Mouse (Mus musculus): ENCODE data around the gene Galnt10. TPM values are rescaled to one million over a fixed set of nuclear protein-coding genes. Genes with fewer than 3 reads are reported as not detected.

Gene Galnt10
- polyA plus RNA-seq, 1 experiment from 2014 or later, result 16.9 TPM

- no peaks in the 10 kb centered on the region for H3K9me3 ChIP-seq (ENCODE audit: control insufficient read depth, low read length)
- H3K4me3 ChIP-seq (ENCODE audit: low read length), result no peak overlapping the region
- H3K27me3 ChIP-seq (replicated peaks; ENCODE audit: control insufficient read depth, insufficient read depth, low read length), result no peaks in the 10 kb centered on the region
- ATAC-seq, result no peak
- no peak overlapping the region for H3K4me2 ChIP-seq (ENCODE audit: low read depth, low read length)
- peaks cover 14% of the 10 kb centered on the region for H3K4me1 ChIP-seq (ENCODE audit: control insufficient read depth, insufficient read depth, low read length)
- no peaks in the 10 kb centered on the region for H3K36me3 ChIP-seq (ENCODE audit: control insufficient read depth, insufficient read depth, low read length)
- H3K27ac ChIP-seq (ENCODE audit: low read length), result no peak overlapping the region
- no peak overlapping the region for H3K9ac ChIP-seq (ENCODE audit: low read depth, low read length)
- 81% methylated on average over 9 of the region's 9 CpGs for WGBS
Observed at GRCm38 (mm10) chr11:57797828-57798227, 152.6 kb downstream of the Galnt10 start.

- Histone ChIP-seq H3K4me2 (ENCODE audit: low read depth, low read length) (no peak overlapping the region), H3K36me3 (ENCODE audit: control insufficient read depth, insufficient read depth, low read length) (no peaks in the 10 kb centered on the region), H3K9me3 (ENCODE audit: control insufficient read depth, low read length) (no peaks in the 10 kb centered on the region), H3K4me1 (ENCODE audit: control insufficient read depth, insufficient read depth, low read length) (peaks cover 26% of the 10 kb centered on the region), H3K27me3 (replicated peaks; ENCODE audit: control insufficient read depth, insufficient read depth, low read length) (no peaks in the 10 kb centered on the region), H3K4me3 (ENCODE audit: low read length) (no peak overlapping the region), H3K27ac (ENCODE audit: low read length) (no peak overlapping the region), H3K9ac (ENCODE audit: low read depth, low read length) (no peak overlapping the region)
- WGBS, result 82% methylated on average over 10 of the region's 10 CpGs
- ATAC-seq, result no peak
Observed at GRCm38 (mm10) chr11:57799456-57799855, 154.2 kb downstream of the Galnt10 start.

GRCm38 (mm10) chr11:57800266-57800951, 155.2 kb downstream of the Galnt10 start:
- Histone ChIP-seq H3K9me3 (ENCODE audit: control insufficient read depth, low read length) (no peaks in the 10 kb centered on the region), H3K4me2 (ENCODE audit: low read depth, low read length) (peak overlapping the region; percentile 87)
- 13% methylated on average over 22 of the region's 22 CpGs for WGBS

GRCm38 (mm10) chr11:57800971-57801765, 155.9 kb downstream of the Galnt10 start, which contains the start of gene Sap30l:
Gene Sap30l (plus strand): TSS chr11:57801637.
- no peaks in the 10 kb centered on the region for H3K9me3 ChIP-seq (ENCODE audit: control insufficient read depth, low read length)
- peaks cover 26% of the 10 kb centered on the region for H3K4me1 ChIP-seq (ENCODE audit: control insufficient read depth, insufficient read depth, low read length)
- H3K27me3 ChIP-seq (replicated peaks; ENCODE audit: control insufficient read depth, insufficient read depth, low read length), result no peaks in the 10 kb centered on the region
- H3K36me3 ChIP-seq (ENCODE audit: control insufficient read depth, insufficient read depth, low read length), result no peaks in the 10 kb centered on the region; the same call in 1 of the 2 replicates
- peak; percentile 97 for ATAC-seq
- peak within 1 kb of the TSS; percentile 88 for H3K4me3 ChIP-seq (ENCODE audit: low read length)
- H3K4me2 ChIP-seq (ENCODE audit: low read depth, low read length), result peak within 1 kb of the TSS; percentile 97
- H3K27ac ChIP-seq (ENCODE audit: low read length), result peak within 1 kb of the TSS; percentile 92
- WGBS, result under 1% methylated on average over 59 of the region's 66 CpGs
- peak within 1 kb of the TSS; percentile 94 for H3K9ac ChIP-seq (ENCODE audit: low read depth, low read length)

More at GRCm38 (mm10) chr11:57800266-57800951, 155.2 kb downstream of the Galnt10 start:
- peak overlapping the region; percentile 88 for H3K4me3 ChIP-seq (ENCODE audit: low read length)
- no peaks in the 10 kb centered on the region for H3K27me3 ChIP-seq (replicated peaks; ENCODE audit: control insufficient read depth, insufficient read depth, low read length)
- H3K4me1 ChIP-seq (ENCODE audit: control insufficient read depth, insufficient read depth, low read length), result peaks cover 26% of the 10 kb centered on the region
- ATAC-seq, result peak; percentile 26
- H3K36me3 ChIP-seq (ENCODE audit: control insufficient read depth, insufficient read depth, low read length), result no peaks in the 10 kb centered on the region
- H3K9ac ChIP-seq (ENCODE audit: low read depth, low read length), result peak overlapping the region; percentile 94
- H3K27ac ChIP-seq (ENCODE audit: low read length), result peak overlapping the region; percentile 92

- H3K27ac ChIP-seq (ENCODE audit: low read length), result peak overlapping the region; percentile 69
- ATAC-seq, result peak; percentile 54
- no peaks in the 10 kb centered on the region; the same call in 1 of the 2 replicates for H3K36me3 ChIP-seq (ENCODE audit: control insufficient read depth, insufficient read depth, low read length)
- H3K27me3 ChIP-seq (replicated peaks; ENCODE audit: control insufficient read depth, insufficient read depth, low read length), result no peaks in the 10 kb centered on the region
- peaks cover 26% of the 10 kb centered on the region for H3K4me1 ChIP-seq (ENCODE audit: control insufficient read depth, insufficient read depth, low read length)
- no peaks in the 10 kb centered on the region for H3K9me3 ChIP-seq (ENCODE audit: control insufficient read depth, low read length)
- peak overlapping the region; percentile 94 for H3K9ac ChIP-seq (ENCODE audit: low read depth, low read length)
- H3K4me3 ChIP-seq (ENCODE audit: low read length), result peak overlapping the region; percentile 88
- under 1% methylated on average over 75 of the region's 85 CpGs for WGBS
- H3K4me2 ChIP-seq (ENCODE audit: low read depth, low read length), result peak overlapping the region; percentile 97
Observed at GRCm38 (mm10) chr11:57801766-57802510, 156.7 kb downstream of the Galnt10 start.

- Histone ChIP-seq H3K4me1 (ENCODE audit: control insufficient read depth, insufficient read depth, low read length) (peaks cover 26% of the 10 kb centered on the region), H3K27ac (ENCODE audit: low read length) (no peak overlapping the region), H3K27me3 (replicated peaks; ENCODE audit: control insufficient read depth, insufficient read depth, low read length) (no peaks in the 10 kb centered on the region), H3K9me3 (ENCODE audit: control insufficient read depth, low read length) (no peaks in the 10 kb centered on the region), H3K36me3 (ENCODE audit: control insufficient read depth, insufficient read depth, low read length) (no peaks in the 10 kb centered on the region; the same call in 1 of the 2 replicates), H3K9ac (ENCODE audit: low read depth, low read length) (peak overlapping the region; percentile 94), H3K4me2 (ENCODE audit: low read depth, low read length) (peak overlapping the region; percentile 97), H3K4me3 (ENCODE audit: low read length) (peak overlapping the region; percentile 88)
- WGBS, result 2% methylated on average over 18 of the region's 18 CpGs
- ATAC-seq, result no peak
Observed at GRCm38 (mm10) chr11:57802511-57802870, 157.2 kb downstream of the Galnt10 start.

- Histone ChIP-seq H3K36me3 (ENCODE audit: control insufficient read depth, insufficient read depth, low read length) (peaks cover 4% of the 10 kb centered on the region), H3K4me2 (ENCODE audit: low read depth, low read length) (no peak overlapping the region), H3K9ac (ENCODE audit: low read depth, low read length) (no peak overlapping the region), H3K27me3 (replicated peaks; ENCODE audit: control insufficient read depth, insufficient read depth, low read length) (no peaks in the 10 kb centered on the region), H3K9me3 (ENCODE audit: control insufficient read depth, low read length) (no peaks in the 10 kb centered on the region), H3K4me3 (ENCODE audit: low read length) (no peak overlapping the region), H3K27ac (ENCODE audit: low read length) (no peak overlapping the region), H3K4me1 (ENCODE audit: control insufficient read depth, insufficient read depth, low read length) (peaks cover 36% of the 10 kb centered on the region)
- no peak for ATAC-seq
- WGBS, result 76% methylated on average over 3 of the region's 3 CpGs
Observed at GRCm38 (mm10) chr11:57805047-57805446, 159.8 kb downstream of the Galnt10 start.

- Histone ChIP-seq H3K36me3 (ENCODE audit: control insufficient read depth, insufficient read depth, low read length) (peaks cover 7% of the 10 kb centered on the region), H3K4me1 (ENCODE audit: control insufficient read depth, insufficient read depth, low read length) (peaks cover 15% of the 10 kb centered on the region), H3K9ac (ENCODE audit: low read depth, low read length) (no peak overlapping the region), H3K27ac (ENCODE audit: low read length) (peak overlapping the region; percentile 64), H3K4me3 (ENCODE audit: low read length) (no peak overlapping the region), H3K27me3 (replicated peaks; ENCODE audit: control insufficient read depth, insufficient read depth, low read length) (no peaks in the 10 kb centered on the region), H3K4me2 (ENCODE audit: low read depth, low read length) (no peak overlapping the region), H3K9me3 (ENCODE audit: control insufficient read depth, low read length) (no peaks in the 10 kb centered on the region)
- peak; percentile 70 for ATAC-seq
- WGBS, result 85% methylated on average over 17 of the region's 17 CpGs
Observed at GRCm38 (mm10) chr11:57809017-57809731, 163.9 kb downstream of the Galnt10 start.
